Mouse (Mus musculus) ES-Bruce4 (cell line): ENCODE measurements at regions not wholly inside any gene's neighbourhood (a gene's known extent, or its start where the extent isn't known, plus 50 kb on each side); places are given as distances from the start of the nearest gene placed in this dataset.

ENCODE experiments used
- H3K27ac ChIP-seq: 2 replicates; pipeline ENCODE4 v1.5.1; 2012; ENCODE audit warnings: low read length, inconsistent platforms; ENCODE audit not compliant: insufficient read depth
- H3K27me3 ChIP-seq: 2 replicates; pipeline ENCODE4 v1.6.1; 2012; ENCODE audit warnings: mild to moderate bottlenecking, low read length, inconsistent platforms; ENCODE audit not compliant: control insufficient read depth, poor library complexity, insufficient read depth, severe bottlenecking
- H3K36me3 ChIP-seq: 2 replicates; pipeline ENCODE4 v1.6.1; 2012; ENCODE audit warnings: inconsistent platforms, mild to moderate bottlenecking, low read length, moderate library complexity; ENCODE audit not compliant: control insufficient read depth, poor library complexity, insufficient read depth, severe bottlenecking
- H3K4me1 ChIP-seq: one replicate; pipeline ENCODE4 v1.8.1; 2011; ENCODE audit warnings: low read length; ENCODE audit not compliant: control insufficient read depth, insufficient read depth
- H3K4me3 ChIP-seq: 2 replicates; pipeline ENCODE4 v1.5.1; 2011; ENCODE audit warnings: low read depth, mild to moderate bottlenecking, low read length
- H3K9ac ChIP-seq: 2 replicates; pipeline ENCODE4 v1.6.1; 2012; ENCODE audit warnings: low read depth, mild to moderate bottlenecking, inconsistent platforms; ENCODE audit not compliant: poor library complexity, severe bottlenecking
- H3K9me3 ChIP-seq: replicated peaks from 2 replicates; pipeline ENCODE4 v1.6.1; 2012; ENCODE audit warnings: mild to moderate bottlenecking, low read length, inconsistent platforms; ENCODE audit not compliant: control insufficient read depth, poor library complexity, insufficient read depth, severe bottlenecking
- CTCF ChIP-seq: IDR thresholded peaks from one replicate; pipeline ENCODE4 v1.8.1; 2011; ENCODE audit warnings: low read depth, low read length
- EP300 ChIP-seq: IDR thresholded peaks from 2 replicates; pipeline ENCODE4 v1.6.1; 2011; ENCODE audit warnings: low read depth, low read length; ENCODE audit not compliant: insufficient read depth
- POLR2A ChIP-seq: IDR thresholded peaks from one replicate; pipeline ENCODE4 v1.8.1; 2011; ENCODE audit warnings: low read length; ENCODE audit not compliant: insufficient read depth

DNA sequence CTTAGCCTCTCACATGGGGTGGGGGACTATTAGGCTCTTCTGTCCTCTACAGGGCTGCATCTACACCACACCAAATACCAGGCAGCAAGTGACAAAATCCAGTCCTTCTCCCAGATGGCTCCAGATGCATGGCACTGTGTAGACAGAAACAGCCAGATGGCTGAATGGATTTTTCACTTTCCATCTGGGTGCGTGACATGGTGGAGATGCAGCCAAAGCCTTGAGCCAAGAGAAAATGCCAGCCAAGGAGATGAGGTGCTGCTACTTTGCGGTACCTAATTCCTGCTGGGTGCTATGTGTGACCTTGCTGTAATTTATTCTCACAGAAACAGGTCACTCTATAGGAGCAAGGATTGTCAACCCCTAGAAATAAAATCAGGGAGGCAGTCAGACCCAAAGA, 553.8 kb downstream of the Bcl11a start:
- no peaks in the 10 kb centered on the region for H3K4me1 ChIP-seq
- H3K36me3 ChIP-seq, result no peaks in the 10 kb centered on the region
- H3K9me3 ChIP-seq, result 0 out of 2 replicates have a peak, but pooled peaks cover 2% of the 10 kb centered on the region
- no peak overlapping the region for H3K4me3 ChIP-seq
- no peaks in the 10 kb centered on the region; the same call in 1 of the 2 replicates for H3K27me3 ChIP-seq
- no peak overlapping the region for H3K27ac ChIP-seq
- no peak overlapping the region for H3K9ac ChIP-seq
- TF ChIP-seq EP300, result no peak
- no peak for TF ChIP-seq POLR2A
- TF ChIP-seq CTCF, result no peak

DNA sequence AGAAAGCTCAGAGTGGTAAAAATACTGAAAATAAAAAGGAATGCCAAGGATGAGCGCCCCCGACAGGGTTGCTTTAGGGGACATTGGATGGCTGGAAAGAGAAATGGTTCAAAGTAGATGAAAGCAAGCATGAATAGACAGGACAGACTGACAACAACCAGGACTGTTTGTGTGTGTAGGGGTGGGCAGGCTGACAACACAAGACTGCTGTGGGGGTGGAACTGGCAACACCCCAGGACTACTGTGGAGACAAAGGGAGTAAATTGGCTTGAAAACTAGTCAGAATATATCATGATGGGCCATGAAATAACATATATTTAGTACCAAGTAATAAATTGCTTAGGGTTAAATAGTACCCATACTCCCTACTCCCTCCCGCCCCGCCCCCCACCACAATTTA, 558.9 kb downstream of the Bcl11a start:
- TF ChIP-seq POLR2A (no peak), CTCF (no peak), EP300 (no peak)
- H3K9me3 ChIP-seq, result 0 out of 2 replicates have a peak, but pooled peaks cover 2% of the 10 kb centered on the region
- no peaks in the 10 kb centered on the region for H3K4me1 ChIP-seq
- H3K27ac ChIP-seq, result no peak overlapping the region
- no peaks in the 10 kb centered on the region for H3K36me3 ChIP-seq
- H3K9ac ChIP-seq, result no peak overlapping the region
- no peaks in the 10 kb centered on the region; the same call in 1 of the 2 replicates for H3K27me3 ChIP-seq
- H3K4me3 ChIP-seq, result no peak overlapping the region

- Histone ChIP-seq H3K36me3 (no peaks in the 10 kb centered on the region), H3K9ac (no peak overlapping the region), H3K4me1 (no peaks in the 10 kb centered on the region), H3K27ac (no peak overlapping the region), H3K27me3 (no peaks in the 10 kb centered on the region; the same call in none of the 2 replicates), H3K4me3 (no peak overlapping the region), H3K9me3 (no peaks in the 10 kb centered on the region)
- TF ChIP-seq EP300 (no peak), POLR2A (no peak), CTCF (no peak)
These were observed 565.7 kb downstream of the Bcl11a start for GRCm38 (mm10) chr11:24643439-24644109.

DNA sequence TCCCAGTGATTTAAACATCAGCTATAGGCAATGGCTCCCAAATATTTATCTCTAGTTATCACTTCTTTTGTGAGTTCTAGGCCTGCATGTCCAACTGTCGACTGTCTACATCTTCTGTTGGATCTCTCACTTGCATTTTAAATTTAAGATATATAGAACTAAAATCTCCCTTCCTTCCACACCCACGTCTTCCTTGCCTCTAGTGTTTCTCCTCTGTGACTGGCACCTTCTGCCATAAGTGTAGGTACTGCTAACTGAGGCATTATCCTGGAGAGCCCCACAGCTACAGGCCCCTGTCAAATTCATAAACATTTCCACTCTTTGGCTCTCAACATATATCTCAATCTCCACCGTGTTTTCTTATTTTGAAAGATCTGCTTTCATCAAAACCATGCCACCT, 575.0 kb downstream of the Bcl11a start:
- H3K9me3 ChIP-seq, result no peaks in the 10 kb centered on the region
- H3K27me3 ChIP-seq, result no peaks in the 10 kb centered on the region
- no peak overlapping the region for H3K27ac ChIP-seq
- no peaks in the 10 kb centered on the region for H3K4me1 ChIP-seq
- no peaks in the 10 kb centered on the region for H3K36me3 ChIP-seq
- H3K9ac ChIP-seq, result no peak overlapping the region
- TF ChIP-seq EP300 (no peak), POLR2A (no peak), CTCF (no peak)
- no peak overlapping the region for H3K4me3 ChIP-seq

GRCm38 (mm10) chr11:24664082-24664481, 586.2 kb downstream of the Bcl11a start:
- no peaks in the 10 kb centered on the region for H3K36me3 ChIP-seq
- TF ChIP-seq POLR2A (no peak), EP300 (no peak), CTCF (no peak)
- H3K4me1 ChIP-seq, result no peaks in the 10 kb centered on the region

DNA sequence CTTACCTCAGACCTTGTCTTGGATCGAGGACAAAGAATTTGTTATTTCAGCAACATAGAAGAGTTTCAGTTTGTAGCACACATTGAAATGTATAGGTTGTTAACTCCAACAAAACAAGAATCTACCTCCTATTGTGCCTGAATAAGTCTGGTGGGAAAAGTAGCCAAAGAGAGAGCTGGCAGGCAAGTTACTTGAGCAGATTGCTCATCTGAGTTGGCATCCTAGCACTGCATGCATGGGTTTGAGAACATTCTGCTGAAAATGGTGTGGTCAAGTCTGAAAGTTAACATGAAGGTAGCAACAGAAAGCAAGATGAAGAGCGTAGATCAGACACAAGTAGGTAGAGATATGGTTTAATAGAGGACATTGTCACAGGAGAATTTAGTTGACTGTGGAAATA, 587.5 kb downstream of the Bcl11a start:
- no peaks in the 10 kb centered on the region; the same call in 1 of the 2 replicates for H3K27me3 ChIP-seq
- no peak overlapping the region for H3K27ac ChIP-seq
- no peak for TF ChIP-seq EP300
- no peak for TF ChIP-seq POLR2A
- no peak for TF ChIP-seq CTCF
- H3K9me3 ChIP-seq, result no peaks in the 10 kb centered on the region
- H3K4me3 ChIP-seq, result no peak overlapping the region
- no peaks in the 10 kb centered on the region for H3K4me1 ChIP-seq
- no peak overlapping the region for H3K9ac ChIP-seq
- no peaks in the 10 kb centered on the region for H3K36me3 ChIP-seq

More at GRCm38 (mm10) chr11:24664082-24664481, 586.2 kb downstream of the Bcl11a start:
- H3K27me3 ChIP-seq, result no peaks in the 10 kb centered on the region; the same call in 1 of the 2 replicates
- H3K27ac ChIP-seq, result no peak overlapping the region
- H3K4me3 ChIP-seq, result no peak overlapping the region
- no peak overlapping the region for H3K9ac ChIP-seq
- no peaks in the 10 kb centered on the region for H3K9me3 ChIP-seq
